Mouse (Mus musculus) limb, embryonic 14.5 days (tissue): Measurements from ENCODE around the gene Fyn. TPM values are rescaled to one million over a fixed set of nuclear protein-coding genes. Genes with fewer than 3 reads are reported as not detected.

Source experiments
- ATAC-seq: fragments of 200-750 bp; cut with Nextera tagmentation; 2 replicates; pipeline ENCODE4 v1.8.0; 2017; ENCODE audit warnings: low read depth, moderate number of reproducible peaks, moderate TSS enrichment; ENCODE audit not compliant: low FRiP score
- DNase-seq: peaks from one replicate; pipeline ENCODE4 v3.0.0-alpha.2; 2015; ENCODE audit warnings: low spot score
- H3K27ac ChIP-seq: fragments of 300-500 bp; sonication (generic); replicated peaks from 2 replicates; pipeline ENCODE4 v1.5.1; 2014; ENCODE audit warnings: low read depth, mild to moderate bottlenecking, low read length, moderate library complexity, mixed read lengths
- H3K27me3 ChIP-seq: fragments of 300-500 bp; sonication (generic); 2 replicates; pipeline ENCODE4 v1.6.1; 2014; ENCODE audit warnings: low read length, mixed read lengths; ENCODE audit not compliant: control insufficient read depth, insufficient read depth
- H3K36me3 ChIP-seq: fragments of 300-500 bp; sonication (generic); 2 replicates; pipeline ENCODE4 v1.6.1; 2014; ENCODE audit warnings: mild to moderate bottlenecking, low read length, moderate library complexity, mixed read lengths; ENCODE audit not compliant: control insufficient read depth, insufficient read depth
- H3K4me1 ChIP-seq: fragments of 300-500 bp; sonication (generic); 2 replicates; pipeline ENCODE4 v1.6.1; 2014; ENCODE audit warnings: antibody characterized with exemption, low read length, mixed read lengths; ENCODE audit not compliant: control insufficient read depth, insufficient read depth
- H3K4me2 ChIP-seq: fragments of 300-500 bp; sonication (generic); replicated peaks from 2 replicates; pipeline ENCODE4 v1.6.1; 2014; ENCODE audit warnings: low read depth, mild to moderate bottlenecking, low read length, moderate library complexity; ENCODE audit not compliant: severe bottlenecking
- H3K4me3 ChIP-seq: fragments of 300-500 bp; sonication (generic); replicated peaks from 2 replicates; pipeline ENCODE4 v1.5.1; 2014; ENCODE audit warnings: low read length
- H3K9ac ChIP-seq: fragments of 300-500 bp; sonication (generic); 2 replicates; pipeline ENCODE4 v1.6.1; 2014; ENCODE audit warnings: mild to moderate bottlenecking, low read depth, low read length, moderate library complexity; ENCODE audit not compliant: severe bottlenecking
- H3K9me3 ChIP-seq: fragments of 300-500 bp; sonication (generic); 2 replicates; pipeline ENCODE4 v1.6.1; 2016; ENCODE audit warnings: low read length; ENCODE audit not compliant: control insufficient read depth
- POLR2A ChIP-seq: fragments of 200-500 bp; IDR thresholded peaks from 2 replicates; pipeline ENCODE4 v1.8.0; 2012; ENCODE audit warnings: inconsistent platforms, mild to moderate bottlenecking, moderate library complexity, borderline replicate concordance; ENCODE audit not compliant: insufficient read depth, insufficient read length; ENCODE audit errors: extremely low read depth
- WGBS: fragments of 180-500 bp; shearing (Covaris S2); extraction: QIAGEN DNeasy Blood & Tissue Kit; methylation state at CpG from one replicate; pipeline ENCODE4 v1.1.7; 2014; 5-methylcytosine and 5-hydroxymethylcytosine counted together
- polyA plus RNA-seq, 2 experiments: library from polyadenylated mRNA; depleted of rRNA in 1 of 2; stranded (reverse) in 1 of 2; unstranded in 1 of 2; fragments of >200 nt; fragmentation: Nextera tagmentation in 1 of 2; extraction: Ambion mirVana in 1 of 2; gene quantifications; 2 replicates each; pipeline versions ENCODE4 v1.2.1 to v1.2.3; 2012 to 2014

Fyn gene
- polyA plus RNA-seq, 2 experiments = 51.5 to 58.4 TPM

GRCm38 (mm10) chr10:39404175-39404574 lies 35.5 kb downstream of the Fyn start:
- no peak for DNase-seq
- Histone ChIP-seq H3K36me3 (no peaks in the 10 kb centered on the region), H3K4me3 (no peak overlapping the region), H3K9ac (no peak overlapping the region), H3K27me3 (no peaks in the 10 kb centered on the region), H3K4me2 (no peak overlapping the region), H3K4me1 (no peaks in the 10 kb centered on the region), H3K27ac (no peak overlapping the region), H3K9me3 (no peaks in the 10 kb centered on the region)
- TF ChIP-seq POLR2A = no peak
- 93% methylated on average over 4 of the region's 4 CpGs for WGBS
- ATAC-seq = no peak

GRCm38 (mm10) chr10:39405982-39406797 lies 37.5 kb downstream of the Fyn start:
- 60% methylated on average over 10 of the region's 10 CpGs for WGBS
- H3K36me3 ChIP-seq = no peaks in the 10 kb centered on the region
- DNase-seq (no peak), ATAC-seq (no peak)
- no peak overlapping the region for H3K27ac ChIP-seq
- no peaks in the 10 kb centered on the region for H3K9me3 ChIP-seq
- no peak for TF ChIP-seq POLR2A
- H3K4me3 ChIP-seq = no peak overlapping the region
- H3K4me1 ChIP-seq = no peaks in the 10 kb centered on the region
- H3K27me3 ChIP-seq = no peaks in the 10 kb centered on the region
- H3K9ac ChIP-seq = no peak overlapping the region
- no peak overlapping the region for H3K4me2 ChIP-seq

- Histone ChIP-seq H3K27me3 (no peaks in the 10 kb centered on the region), H3K4me2 (no peak overlapping the region), H3K36me3 (no peaks in the 10 kb centered on the region), H3K9me3 (no peaks in the 10 kb centered on the region), H3K4me3 (no peak overlapping the region), H3K9ac (no peak overlapping the region), H3K27ac (no peak overlapping the region), H3K4me1 (no peaks in the 10 kb centered on the region)
- TF ChIP-seq POLR2A = no peak
- ATAC-seq (no peak), DNase-seq (no peak)
- WGBS = 84% methylated on average over 7 of the region's 7 CpGs
These were observed 38.1 kb downstream of the Fyn start for GRCm38 (mm10) chr10:39406798-39407189.

GRCm38 (mm10) chr10:39407553-39407952 lies 38.9 kb downstream of the Fyn start:
- ATAC-seq (no peak), DNase-seq (no peak)
- 89% methylated on average over 2 of the region's 2 CpGs for WGBS
- no peak for TF ChIP-seq POLR2A
- no peaks in the 10 kb centered on the region for H3K36me3 ChIP-seq
- no peak overlapping the region for H3K9ac ChIP-seq
- H3K27me3 ChIP-seq = no peaks in the 10 kb centered on the region
- no peak overlapping the region for H3K27ac ChIP-seq
- H3K4me3 ChIP-seq = no peak overlapping the region
- H3K4me2 ChIP-seq = no peak overlapping the region
- H3K4me1 ChIP-seq = no peaks in the 10 kb centered on the region
- no peaks in the 10 kb centered on the region for H3K9me3 ChIP-seq

- 61% methylated on average over 7 of the region's 7 CpGs for WGBS
- H3K4me3 ChIP-seq = no peak overlapping the region
- H3K9me3 ChIP-seq = no peaks in the 10 kb centered on the region
- H3K4me1 ChIP-seq = 0 out of 2 replicates have a peak, but pooled peaks cover 3% of the 10 kb centered on the region
- no peaks in the 10 kb centered on the region for H3K36me3 ChIP-seq
- ATAC-seq (no peak), DNase-seq (no peak)
- no peak overlapping the region for H3K4me2 ChIP-seq
- H3K27ac ChIP-seq = no peak overlapping the region
- no peaks in the 10 kb centered on the region for H3K27me3 ChIP-seq
- no peak overlapping the region for H3K9ac ChIP-seq
- no peak for TF ChIP-seq POLR2A
These were observed 40.9 kb downstream of the Fyn start for GRCm38 (mm10) chr10:39409602-39410001.
